Mouse (Mus musculus) adrenal gland, postnatal 4 days (tissue): ENCODE measurements at regions not wholly inside any gene's neighbourhood (a gene's known extent, or its start where the extent isn't known, plus 50 kb on each side); places are given as distances from the start of the nearest gene placed in this dataset.

ENCODE experiments used
- DNase-seq, 2 experiments: peaks; one replicate each; pipeline ENCODE4 v3.0.0; 2021 to 2022; ENCODE audit warnings: low spot score in 2 of 2, mixed read lengths in 2 of 2

- DNase-seq: no peak
These were observed 124.0 kb upstream of the Klf14 start for GRCm38 (mm10) chr6:31082613-31083470.

GRCm38 (mm10) chr6:31083701-31084100 is 124.8 kb upstream of the Klf14 start:
- DNase-seq: no peak

- DNase-seq: no peak
These were observed 126.3 kb upstream of the Klf14 start for GRCm38 (mm10) chr6:31085063-31085759.

- no peak for DNase-seq
These were observed 126.9 kb upstream of the Klf14 start for GRCm38 (mm10) chr6:31085760-31086108.

GRCm38 (mm10) chr6:31086283-31086682 is 127.4 kb upstream of the Klf14 start:
- no peak for DNase-seq

GRCm38 (mm10) chr6:31086798-31087360 is 128.0 kb upstream of the Klf14 start:
- DNase-seq: no peak

- DNase-seq: no peak
These were observed 128.6 kb upstream of the Klf14 start for GRCm38 (mm10) chr6:31087511-31087910.

- DNase-seq: no peak
These were observed 129.5 kb upstream of the Klf14 start for GRCm38 (mm10) chr6:31088147-31088972.

- DNase-seq: no peak
These were observed 130.1 kb upstream of the Klf14 start for GRCm38 (mm10) chr6:31088973-31089368.

- no peak for DNase-seq
These were observed 131.4 kb upstream of the Klf14 start for GRCm38 (mm10) chr6:31090288-31090687.

GRCm38 (mm10) chr6:31090791-31091190 is 131.9 kb upstream of the Klf14 start:
- DNase-seq: no peak

GRCm38 (mm10) chr6:31092324-31092723 is 133.4 kb upstream of the Klf14 start:
- no peak for DNase-seq

GRCm38 (mm10) chr6:31092760-31093159 is 133.9 kb upstream of the Klf14 start:
- no peak for DNase-seq

- DNase-seq: no peak
These were observed 137.3 kb upstream of the Klf14 start for GRCm38 (mm10) chr6:31095943-31096714.

GRCm38 (mm10) chr6:31096787-31097186 is 137.9 kb upstream of the Klf14 start:
- DNase-seq: no peak

GRCm38 (mm10) chr6:31097254-31097653 is 138.4 kb upstream of the Klf14 start:
- DNase-seq: no peak

- no peak for DNase-seq
These were observed 139.2 kb upstream of the Klf14 start for GRCm38 (mm10) chr6:31098106-31098505.

GRCm38 (mm10) chr6:31100084-31100579 is 141.3 kb upstream of the Klf14 start:
- DNase-seq: no peak

- DNase-seq: no peak
These were observed 141.9 kb upstream of the Klf14 start for GRCm38 (mm10) chr6:31100749-31101148.

GRCm38 (mm10) chr6:31106144-31106836 is 147.4 kb upstream of the Klf14 start:
- DNase-seq: no peak
